Mouse (Mus musculus) kidney, postnatal 36 days (tissue): ENCODE data around the gene Traf2.

ENCODE experiments used
- DNase-seq, 2 experiments: peaks; one replicate each; pipeline ENCODE4 v3.0.0; 2021 to 2022; ENCODE audit warnings: mixed read lengths in 2 of 2

The Traf2 gene

GRCm38 (mm10) chr2:25546811-25547491 lies at the start of gene Traf2:
Gene Traf2 (minus strand): TSS chr2:25546940.
- peak; percentile 99 to 100 for DNase-seq

- peak in 1 of 2 experiments; percentile 76 for DNase-seq
These were observed 45.1 kb upstream of the Traf2 start for GRCm38 (mm10) chr2:25591863-25592262.

- DNase-seq = no peak
These were observed 41.6 kb upstream of the Traf2 start for GRCm38 (mm10) chr2:25588227-25588907.

GRCm38 (mm10) chr2:25587290-25587689 lies 40.5 kb upstream of the Traf2 start:
- DNase-seq = no peak

- DNase-seq = no peak
These were observed 38.9 kb upstream of the Traf2 start for GRCm38 (mm10) chr2:25585601-25586000.

GRCm38 (mm10) chr2:25584856-25585255 lies 38.1 kb upstream of the Traf2 start:
- no peak for DNase-seq

GRCm38 (mm10) chr2:25584152-25584551 lies 37.4 kb upstream of the Traf2 start:
- no peak for DNase-seq

- DNase-seq = no peak
These were observed 36.8 kb upstream of the Traf2 start for GRCm38 (mm10) chr2:25583571-25583970.

- DNase-seq = no peak
These were observed 36.4 kb upstream of the Traf2 start for GRCm38 (mm10) chr2:25583120-25583481.

GRCm38 (mm10) chr2:25582466-25583119 lies 35.9 kb upstream of the Traf2 start:
- DNase-seq = peak in 1 of 2 experiments; percentile 49

GRCm38 (mm10) chr2:25581901-25582301 lies 35.2 kb upstream of the Traf2 start:
- no peak for DNase-seq

- peak in 1 of 2 experiments; percentile 67 for DNase-seq
These were observed 34.6 kb upstream of the Traf2 start, which contains the start of gene Ajm1 for GRCm38 (mm10) chr2:25581294-25581864. Gene Ajm1 (minus strand): TSS chr2:25581757.

- DNase-seq = peak in 1 of 2 experiments; percentile 31
These were observed 33.9 kb upstream of the Traf2 start for GRCm38 (mm10) chr2:25580621-25581101.

- DNase-seq = peak in 1 of 2 experiments; percentile 78
These were observed 33.2 kb upstream of the Traf2 start for GRCm38 (mm10) chr2:25579737-25580460.

GRCm38 (mm10) chr2:25578796-25579736 lies 32.3 kb upstream of the Traf2 start:
- peak in 1 of 2 experiments; percentile 29 for DNase-seq

- peak in 1 of 2 experiments; percentile 59 for DNase-seq
These were observed 31.4 kb upstream of the Traf2 start for GRCm38 (mm10) chr2:25577951-25578795.

- peak in 1 of 2 experiments; percentile 47 for DNase-seq
These were observed 30.5 kb upstream of the Traf2 start for GRCm38 (mm10) chr2:25576965-25577891.

GRCm38 (mm10) chr2:25576028-25576850 lies 29.5 kb upstream of the Traf2 start:
- DNase-seq = no peak
